Mouse (Mus musculus) lung, postnatal 36 days (tissue): ENCODE results near the gene Ywhae.

Experiments used
- DNase-seq: peaks from one replicate; pipeline ENCODE4 v3.0.0; 2022; ENCODE audit warnings: mixed read lengths

The Ywhae gene

GRCm38 (mm10) chr11:75796536-75797246, 64.0 kb downstream of the Ywhae start:
- DNase-seq = peak; percentile 51

- no peak for DNase-seq
Measured at GRCm38 (mm10) chr11:75801369-75801768, 68.7 kb downstream of the Ywhae start.

- no peak for DNase-seq
Measured at GRCm38 (mm10) chr11:75801771-75802550, 69.3 kb downstream of the Ywhae start.

- peak; percentile 28 for DNase-seq
Measured at GRCm38 (mm10) chr11:75807486-75807885, 74.8 kb downstream of the Ywhae start.

- no peak for DNase-seq
Measured at GRCm38 (mm10) chr11:75810526-75810925, 77.9 kb downstream of the Ywhae start.

- DNase-seq = peak; percentile 96
Measured at GRCm38 (mm10) chr11:75811900-75812299, 79.2 kb downstream of the Ywhae start.

- DNase-seq = peak; percentile 13
Measured at GRCm38 (mm10) chr11:75813085-75813484, 80.4 kb downstream of the Ywhae start.
